Comparison of ENCODE assay signal across 8 mouse cellular contexts in the genomic region with DNA sequence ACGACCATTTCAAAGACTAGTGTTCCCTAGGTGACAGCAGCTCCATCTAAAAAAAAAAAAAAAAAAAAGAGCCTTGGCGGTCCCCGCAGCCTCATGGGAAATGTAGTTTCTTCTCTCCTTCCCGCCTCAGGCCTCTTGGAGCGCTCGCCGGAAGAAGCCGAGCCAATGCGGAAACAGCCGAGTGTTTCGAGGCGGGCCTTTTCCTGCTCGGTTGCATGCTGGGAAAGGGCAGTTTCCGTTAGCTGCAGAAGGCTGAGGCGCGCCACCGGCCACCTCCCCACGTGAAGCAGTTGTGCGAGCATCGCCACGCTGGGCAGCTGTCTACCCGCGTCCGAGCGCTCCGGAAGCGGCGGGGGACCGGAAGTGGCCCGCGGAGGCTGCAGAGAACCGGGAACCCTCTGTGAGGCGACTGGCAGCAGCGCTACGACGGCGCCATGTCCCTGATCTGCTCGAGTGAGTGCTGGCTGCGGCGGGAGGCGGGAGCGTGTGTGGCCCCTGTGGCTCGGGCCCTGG. TPM values are rescaled to one million over a fixed set of nuclear protein-coding genes. Genes with fewer than 3 reads are reported as not detected.
A peak's percentile ranks its signal among the peaks of the same experiment; 100 is the strongest.
DNase-seq lines count a peak whose midpoint lies in the region; ATAC-seq and TF ChIP-seq lines count a peak whose summit lies in the region.

A gene (plus strand): TSS at position 216 of the 513 bp plus-strand sequence.

- DNase-seq in ES-CJ7 (ENCODE audit: low read depth, low spot score) = peak; percentile 94
- DNase-seq in cerebellum, adult 11 months = peak; percentile 97
- peak; percentile 95 for DNase-seq in heart, postnatal 25 days (ENCODE audit: low spot score)
- DNase-seq in layer of hippocampus, adult 18-20 months (ENCODE audit: low spot score in 2 of 2) = peak; percentile 98 to 99
- DNase-seq in lung, adult 2 months = peak; percentile 94
- DNase-seq in thymus, adult 18-20 months = peak; percentile 95 to 96

- TF ChIP-seq POLR2A in lung, adult 2 months (IDR thresholded peaks at IDR 0.05; ENCODE audit: borderline replicate concordance, extremely low read depth, low read depth, low read length) = peak; percentile 86

- peak within 1 kb of the TSS; percentile 80 for H3K4me2 ChIP-seq in forebrain, embryonic 15.5 days (replicated peaks)

- H3K27me3 ChIP-seq in forebrain, embryonic 15.5 days = no peaks in the 10 kb centered on the region

- no peaks in the 10 kb centered on the region for H3K9me3 ChIP-seq in forebrain, embryonic 15.5 days

- H3K9ac ChIP-seq in forebrain, embryonic 15.5 days (replicated peaks) = peak within 1 kb of the TSS; percentile 89

- H3K4me3 ChIP-seq in forebrain, embryonic 15.5 days = peak within 1 kb of the TSS; percentile 73
- peak within 1 kb of the TSS; percentile 81 for H3K4me3 ChIP-seq in lung, adult 2 months (replicated peaks; ENCODE audit: extremely low read depth, low read depth, low read length)

- under 1% methylated on average over 43 of the region's 43 CpGs for whole genome bisulfite sequencing in forebrain, embryonic 15.5 days
- under 1% methylated on average over 43 of the region's 43 CpGs for WGBS in lung, adult 2 months

- peak within 1 kb of the TSS; percentile 92 for H3K27ac ChIP-seq in forebrain, embryonic 15.5 days (replicated peaks)

- TF ChIP-seq CTCF in lung, adult 2 months (IDR thresholded peaks at IDR 0.05; ENCODE audit: insufficient read depth, low read length) = no peak

- peaks cover 19% of the 10 kb centered on the region for H3K4me1 ChIP-seq in forebrain, embryonic 15.5 days
- peaks cover 7% of the 10 kb centered on the region; the same call in 1 of the 2 replicates for H3K4me1 ChIP-seq in lung, adult 2 months (ENCODE audit: control insufficient read depth, insufficient read depth, low read length)

- peak; percentile 97 for ATAC-seq in forebrain, embryonic 15.5 days (replicated peaks)
- ATAC-seq in neutrophil, adult 5-6 weeks (ENCODE audit: extremely low read depth, insufficient number of reproducible peaks, low FRiP score, poor library complexity, severe bottlenecking) = peak; percentile 99

- intact Hi-C loops in heart, postnatal 25 days (cut with DNase I) = loop anchor here (2.0 kb wide), 1 partner anchor 14 kb away; no protein-coding TSS in a partner anchor

- peaks cover 24% of the 10 kb centered on the region for H3K36me3 ChIP-seq in forebrain, embryonic 15.5 days

RNA-seq across cellular contexts. Expression of the gene that starts here (rescaled TPM):
- 42.2 and 52.4 TPM in 2 replicates for polyA plus RNA-seq in forebrain, embryonic 15.5 days (2015; fragmentation: Nextera tagmentation; extraction: Ambion mirVana)
- total RNA-seq in heart, postnatal 25 days (2021) = 100 to 1,000 TPM; 213 to 229 TPM
- total RNA-seq in layer of hippocampus, adult 18-20 months (2021) = 100 to 1,000 TPM; 197 to 217 TPM
- 159 and 186 TPM in 2 replicates for polyA plus RNA-seq in lung, adult 2 months (2012; rRNA removed)
- total RNA-seq in neutrophil, adult 5-6 weeks (2017) = 32.0 and 58.0 TPM in 2 replicates

Comparison
In these comparisons a context has a peak if more than half of its experiments do, and no peak if none do; other contexts are left out.
1. Peak in every context shown above with its lines: DNase-seq, ATAC-seq, H3K4me3 ChIP-seq and H3K27ac ChIP-seq.